Mouse (Mus musculus) embryonic fibroblast, embryonic 13.5 days (primary cell): ENCODE measurements around the gene Ccdc92b. TPM values are rescaled to one million over a fixed set of nuclear protein-coding genes. Genes with fewer than 3 reads are reported as not detected.

Source experiments
- H3K27ac ChIP-seq: 2 replicates; pipeline ENCODE4 v1.5.1; 2012; ENCODE audit warnings: low read length, control low read depth, inconsistent platforms; ENCODE audit not compliant: insufficient read depth
- H3K4me1 ChIP-seq: 2 replicates; pipeline ENCODE4 v1.6.1; 2011; ENCODE audit warnings: low read length; ENCODE audit not compliant: control insufficient read depth, insufficient read depth
- H3K4me3 ChIP-seq: 2 replicates; pipeline ENCODE4 v1.5.1; 2011; ENCODE audit warnings: mild to moderate bottlenecking, control low read depth, low read length; ENCODE audit not compliant: insufficient read depth
- CTCF ChIP-seq: IDR thresholded peaks from 2 replicates; pipeline ENCODE4 v1.5.1; 2011; ENCODE audit warnings: mild to moderate bottlenecking, control low read depth, low read length, moderate library complexity, borderline replicate concordance; ENCODE audit not compliant: insufficient read depth
- POLR2A ChIP-seq: IDR thresholded peaks from 2 replicates; pipeline ENCODE4 v1.6.1; 2011; ENCODE audit warnings: low read depth, mild to moderate bottlenecking, control low read depth, low read length, moderate library complexity
- polyA plus RNA-seq: library from polyadenylated mRNA; stranded (reverse); fragments of >200 nt; gene quantifications from 2 replicates; pipeline ENCODE4 v1.2.4, GENCODE M21; 2011; ENCODE audit warnings: low read depth; ENCODE audit not compliant: missing spikeins, insufficient read length

The Ccdc92b gene
- polyA plus RNA-seq, 1 experiment, result not detected

DNA sequence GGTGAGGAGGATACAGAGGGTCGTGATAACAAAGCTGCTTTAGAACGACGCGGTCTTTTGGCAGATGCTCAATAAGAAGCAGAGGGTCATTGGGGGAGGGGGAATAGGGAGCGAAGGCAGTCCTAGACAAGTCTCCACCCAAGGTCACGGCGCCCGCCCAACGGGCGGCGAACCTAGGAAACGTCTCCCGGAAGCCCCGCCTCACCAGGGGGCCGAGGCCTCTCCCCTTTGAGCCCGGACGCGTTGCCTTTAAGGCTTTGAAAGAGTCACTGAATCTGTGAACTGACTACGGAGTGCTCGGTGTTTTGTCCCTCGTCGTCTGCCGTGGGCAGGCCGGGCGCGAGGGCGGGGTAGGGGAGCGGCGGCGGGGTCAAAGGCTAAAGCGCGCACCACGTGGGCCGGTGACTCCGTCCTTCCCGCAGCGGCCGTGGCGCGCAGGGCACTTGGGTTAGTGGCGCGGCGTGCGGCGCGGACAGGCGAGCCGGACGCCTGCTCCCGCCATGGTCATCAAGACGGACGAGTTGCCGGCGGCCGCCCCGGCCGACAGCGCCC lies 29.8 kb downstream of the Ccdc92b start, which contains the start of gene Cluh:
Cluh (plus strand) TSS at position 401 of the 552 bp plus-strand sequence.
- Histone ChIP-seq H3K27ac (peak within 1 kb of the TSS; percentile 49), H3K4me3 (peak within 1 kb of the TSS; percentile 87), H3K4me1 (peaks cover 7% of the 10 kb centered on the region; the same call in 1 of the 2 replicates)
- TF ChIP-seq POLR2A (peak; percentile 64), CTCF (no peak)

DNA sequence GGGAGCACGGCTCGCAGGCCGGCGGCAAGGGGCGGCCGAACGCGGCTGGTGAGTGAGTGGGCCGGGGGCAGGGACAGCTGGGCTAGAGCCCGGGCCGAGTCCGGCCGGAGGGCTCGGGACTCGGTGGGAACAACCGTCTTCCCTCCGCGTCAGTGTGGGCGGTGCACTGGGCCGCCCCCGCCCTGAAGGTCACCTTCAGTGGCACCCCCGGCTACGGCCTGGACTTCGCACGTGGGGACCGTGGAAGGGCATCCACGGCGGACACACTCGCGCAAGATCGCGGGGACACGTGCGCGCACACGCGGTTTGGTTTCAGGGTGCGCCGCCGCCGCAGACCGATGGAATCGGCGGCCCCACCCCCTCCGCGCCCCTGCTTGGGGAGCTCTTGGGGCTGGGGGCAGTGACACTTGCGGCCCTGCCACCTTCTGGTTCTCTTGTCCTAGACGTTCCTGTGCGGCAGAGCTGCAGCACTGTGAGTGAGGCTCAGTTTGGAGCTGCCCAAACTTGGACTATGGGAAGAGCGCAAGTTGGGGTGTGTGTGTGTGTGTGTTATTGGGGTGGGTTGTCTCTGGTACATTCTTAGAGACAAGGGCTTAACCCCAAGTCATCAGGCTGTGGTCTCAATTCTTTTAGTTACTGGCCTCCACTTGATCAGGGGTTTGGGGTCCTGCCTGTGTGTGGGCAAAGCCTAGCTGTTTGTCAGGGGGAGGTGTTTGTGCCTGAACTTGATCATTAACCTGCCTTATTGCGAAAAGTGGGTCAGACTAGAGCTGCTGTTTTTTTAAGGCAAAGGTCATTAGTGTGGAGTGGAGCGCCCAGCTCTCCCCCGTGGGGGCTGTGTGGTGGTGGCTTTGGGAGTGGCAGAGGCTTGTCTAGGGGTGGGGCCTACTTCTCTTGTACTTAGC lies 30.5 kb downstream of the Ccdc92b start:
- Histone ChIP-seq H3K27ac (no peak overlapping the region; the same call in 1 of the 2 replicates), H3K4me3 (peak overlapping the region; percentile 87), H3K4me1 (peaks cover 7% of the 10 kb centered on the region; the same call in 1 of the 2 replicates)
- TF ChIP-seq POLR2A (no peak), CTCF (no peak)

GRCm38 (mm10) chr11:74650576-74651100 lies 31.2 kb downstream of the Ccdc92b start:
- TF ChIP-seq CTCF, result no peak
- TF ChIP-seq POLR2A, result no peak
- Histone ChIP-seq H3K4me3 (peak overlapping the region; percentile 87), H3K27ac (no peak overlapping the region), H3K4me1 (peaks cover 8% of the 10 kb centered on the region; the same call in 1 of the 2 replicates)

- Histone ChIP-seq H3K4me1 (peaks cover 10% of the 10 kb centered on the region; the same call in 1 of the 2 replicates), H3K4me3 (no peak overlapping the region), H3K27ac (no peak overlapping the region)
- TF ChIP-seq POLR2A (no peak), CTCF (no peak)
These were observed 33.4 kb downstream of the Ccdc92b start for GRCm38 (mm10) chr11:74652791-74653191.

- Histone ChIP-seq H3K4me1 (peaks cover 10% of the 10 kb centered on the region; the same call in 1 of the 2 replicates), H3K4me3 (no peak overlapping the region), H3K27ac (no peak overlapping the region)
- TF ChIP-seq POLR2A (no peak), CTCF (no peak)
These were observed 34.0 kb downstream of the Ccdc92b start for GRCm38 (mm10) chr11:74653385-74653784.

GRCm38 (mm10) chr11:74655941-74656340 lies 36.5 kb downstream of the Ccdc92b start:
- TF ChIP-seq POLR2A (no peak), CTCF (no peak)
- H3K4me3 ChIP-seq, result no peak overlapping the region
- H3K4me1 ChIP-seq, result peaks cover 6% of the 10 kb centered on the region; the same call in 1 of the 2 replicates
- H3K27ac ChIP-seq, result no peak overlapping the region

GRCm38 (mm10) chr11:74660336-74660735 lies 40.9 kb downstream of the Ccdc92b start:
- Histone ChIP-seq H3K4me3 (no peak overlapping the region), H3K4me1 (peaks cover 3% of the 10 kb centered on the region; the same call in 1 of the 2 replicates), H3K27ac (no peak overlapping the region)
- TF ChIP-seq CTCF (no peak), POLR2A (no peak)

GRCm38 (mm10) chr11:74661641-74662040 lies 42.2 kb downstream of the Ccdc92b start:
- no peak overlapping the region for H3K4me3 ChIP-seq
- H3K27ac ChIP-seq, result no peak overlapping the region
- TF ChIP-seq CTCF (no peak), POLR2A (no peak)
- no peaks in the 10 kb centered on the region for H3K4me1 ChIP-seq

DNA sequence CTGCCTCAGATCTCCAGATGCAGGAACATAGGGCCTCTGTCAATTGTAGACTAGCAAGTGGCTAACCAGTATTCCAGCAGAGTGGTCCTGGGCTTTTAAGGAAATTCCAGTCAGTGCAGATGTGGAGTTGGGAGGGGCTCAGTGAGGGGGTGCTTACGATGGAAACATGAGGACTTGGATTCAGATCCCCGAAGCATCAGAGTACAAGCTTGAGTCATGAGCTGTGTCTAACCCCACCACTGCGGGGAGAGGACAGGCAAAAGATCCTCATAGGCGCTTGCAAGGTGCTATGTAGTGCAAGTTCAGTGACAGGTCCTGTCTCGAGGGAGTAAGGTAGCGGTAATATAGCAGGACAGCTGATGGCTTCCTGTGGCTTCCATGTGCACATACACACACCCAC lies 42.8 kb downstream of the Ccdc92b start:
- TF ChIP-seq POLR2A (no peak), CTCF (no peak)
- Histone ChIP-seq H3K4me1 (no peaks in the 10 kb centered on the region), H3K4me3 (no peak overlapping the region), H3K27ac (no peak overlapping the region)

GRCm38 (mm10) chr11:74664279-74664678 lies 44.9 kb downstream of the Ccdc92b start:
- Histone ChIP-seq H3K27ac (no peak overlapping the region), H3K4me1 (no peaks in the 10 kb centered on the region), H3K4me3 (no peak overlapping the region)
- TF ChIP-seq POLR2A, result no peak
- no peak for TF ChIP-seq CTCF
